Mouse (Mus musculus): Measurements from ENCODE around the gene Afg1l.

- TF ChIP-seq POLR2A (IDR thresholded peaks at IDR 0.05; ENCODE audit: insufficient read depth, low read depth, low read length) = no peak
- no peak for TF ChIP-seq EP300 (IDR thresholded peaks at IDR 0.05; ENCODE audit: insufficient read depth, low read depth, low read length)
Measured at GRCm38 (mm10) chr10:42308687-42308987, 169.7 kb downstream of the Afg1l start.

Measured in heart, adult 2 months (tissue).